ENCODE assay signal across 9 mouse cellular contexts in genomic region chr9:48972494-48972893, GRCm38 (mm10). TPM values are rescaled to one million over a fixed set of nuclear protein-coding genes. Genes with fewer than 3 reads are reported as not detected.
DNase-seq lines count a peak whose midpoint lies in the region; ATAC-seq lines count a peak whose summit lies in the region.
"Had no signal": no experiment of that assay in that cellular context is flagged by ENCODE, and none has a peak within 500 bp of the region (broad histone marks: within the 10 kb centered on the region; RNA-seq: fewer than 3 reads in every experiment).

No protein-coding gene starts in this region.

- no peak overlapping the region for H3K27ac ChIP-seq in hindbrain, embryonic 11.5 days (ENCODE audit: low read depth, low read length)
- H3K27ac ChIP-seq in hindbrain, embryonic 12.5 days = no peak overlapping the region
- H3K27ac ChIP-seq in forebrain, embryonic 14.5 days (ENCODE audit: low read depth, low read length) = no peak overlapping the region
- H3K27ac ChIP-seq: liver, embryonic 13.5 days had no signal

- no peaks in the 10 kb centered on the region for H3K27me3 ChIP-seq in hindbrain, embryonic 11.5 days (ENCODE audit: control insufficient read depth, insufficient read depth, low read length)
- H3K27me3 ChIP-seq in hindbrain, embryonic 12.5 days = no peaks in the 10 kb centered on the region
- H3K27me3 ChIP-seq in forebrain, embryonic 14.5 days (replicated peaks; ENCODE audit: control insufficient read depth, insufficient read depth, low read length) = no peaks in the 10 kb centered on the region
- H3K27me3 ChIP-seq: liver, embryonic 13.5 days had no signal

- H3K36me3 ChIP-seq in hindbrain, embryonic 11.5 days (ENCODE audit: control insufficient read depth, insufficient read depth, low read length) = no peaks in the 10 kb centered on the region
- no peaks in the 10 kb centered on the region for H3K36me3 ChIP-seq in hindbrain, embryonic 12.5 days
- H3K36me3 ChIP-seq in forebrain, embryonic 14.5 days (ENCODE audit: control insufficient read depth, insufficient read depth, low read length) = no peaks in the 10 kb centered on the region
- H3K36me3 ChIP-seq: liver, embryonic 13.5 days had no signal

- H3K9me3 ChIP-seq in hindbrain, embryonic 11.5 days (ENCODE audit: control insufficient read depth, low read length) = no peaks in the 10 kb centered on the region
- H3K9me3 ChIP-seq in hindbrain, embryonic 12.5 days (replicated peaks) = no peaks in the 10 kb centered on the region
- H3K9me3 ChIP-seq in forebrain, embryonic 14.5 days (replicated peaks; ENCODE audit: control insufficient read depth, low read length) = no peaks in the 10 kb centered on the region
- H3K9me3 ChIP-seq: liver, embryonic 13.5 days had no signal

- intact Hi-C loops in left cerebral cortex, postnatal 4 days (cut with DNase I) = loop anchor here (5.0 kb wide), 2 partner anchors 80 to 325 kb away; no protein-coding TSS in a partner anchor

- DNase-seq in hindbrain, embryonic 11.5 days (ENCODE audit: low spot score) = peak; percentile 80
- DNase-seq in CD4-positive, CD25-positive, alpha-beta regulatory T cell, adult 2 months (ENCODE audit: low read depth, low spot score) = peak; percentile 74
- DNase-seq in ZHBTc4 (ENCODE audit: low read depth, low spot score) = peak; percentile 58
- peak; percentile 86 for DNase-seq in forebrain, embryonic 14.5 days (ENCODE audit: low spot score)
- DNase-seq in left cerebral cortex, postnatal 4 days = peak; percentile 60
- DNase-seq in right cerebral cortex, postnatal 14 days = peak; percentile 67
- DNase-seq in natural killer cell, adult 2 months (ENCODE audit: low spot score in 2 of 2) = no peak
- DNase-seq: liver, embryonic 13.5 days had no signal

- H3K4me1 ChIP-seq in hindbrain, embryonic 11.5 days (replicated peaks; ENCODE audit: control insufficient read depth, insufficient read depth, low read length) = no peaks in the 10 kb centered on the region
- H3K4me1 ChIP-seq in hindbrain, embryonic 12.5 days = no peaks in the 10 kb centered on the region
- H3K4me1 ChIP-seq in forebrain, embryonic 14.5 days (ENCODE audit: control insufficient read depth, insufficient read depth, low read length) = no peaks in the 10 kb centered on the region
- H3K4me1 ChIP-seq: liver, embryonic 13.5 days had no signal

- H3K9ac ChIP-seq in hindbrain, embryonic 11.5 days (ENCODE audit: low read depth, low read length) = no peak overlapping the region
- no peak overlapping the region for H3K9ac ChIP-seq in hindbrain, embryonic 12.5 days
- H3K9ac ChIP-seq in forebrain, embryonic 14.5 days (ENCODE audit: low read length) = no peak overlapping the region
- H3K9ac ChIP-seq: liver, embryonic 13.5 days had no signal

- ATAC-seq in hindbrain, embryonic 11.5 days (ENCODE audit: low FRiP score) = no peak
- no peak for ATAC-seq in hindbrain, embryonic 12.5 days (ENCODE audit: low FRiP score)
- ATAC-seq in forebrain, embryonic 14.5 days = peak; percentile 52; the same call in 1 of the 2 replicates

- no peak overlapping the region for H3K4me3 ChIP-seq in hindbrain, embryonic 11.5 days (ENCODE audit: low read depth, low read length)
- H3K4me3 ChIP-seq in hindbrain, embryonic 12.5 days = no peak overlapping the region
- no peak overlapping the region for H3K4me3 ChIP-seq in forebrain, embryonic 14.5 days (ENCODE audit: low read depth, low read length)
- H3K4me3 ChIP-seq: liver, embryonic 13.5 days had no signal

- no peak overlapping the region for H3K4me2 ChIP-seq in hindbrain, embryonic 11.5 days (replicated peaks; ENCODE audit: low read depth, low read length)
- no peak overlapping the region for H3K4me2 ChIP-seq in hindbrain, embryonic 12.5 days (replicated peaks)
- H3K4me2 ChIP-seq in forebrain, embryonic 14.5 days (ENCODE audit: low read length) = no peak overlapping the region
- H3K4me2 ChIP-seq: liver, embryonic 13.5 days had no signal

- 30% methylated on average over 3 of the region's 3 CpGs for WGBS in hindbrain, embryonic 11.5 days
- 33% methylated on average over 3 of the region's 3 CpGs for WGBS in hindbrain, embryonic 12.5 days
- WGBS in forebrain, embryonic 14.5 days = 29% methylated on average over 3 of the region's 3 CpGs

RNA-seq across cellular contexts. Expression of gene Htr3b, which starts 7.7 kb away (rescaled TPM):
- polyA plus RNA-seq in hindbrain, embryonic 11.5 days (2014; fragmentation: Nextera tagmentation; extraction: Ambion mirVana) = 0.31 and 0.50 TPM in 2 replicates
- polyA plus RNA-seq in hindbrain, embryonic 12.5 days (2016; fragmentation: Nextera tagmentation; extraction: Ambion mirVana) = 0.22 TPM in 1 of 2 replicates, not detected in the other
- polyA plus RNA-seq in forebrain, embryonic 14.5 days (2014; fragmentation: Nextera tagmentation; extraction: Ambion mirVana) = not detected in 2 replicates
- total RNA-seq in left cerebral cortex, postnatal 4 days (2021) = not detected
- polyA plus RNA-seq: liver, embryonic 13.5 days had no signal

RNA-seq across cellular contexts. Expression of gene Usp28, which starts 12.7 kb away (rescaled TPM):
- 37.9 and 40.1 TPM in 2 replicates for polyA plus RNA-seq in hindbrain, embryonic 11.5 days (2014; fragmentation: Nextera tagmentation; extraction: Ambion mirVana)
- polyA plus RNA-seq in hindbrain, embryonic 12.5 days (2016; fragmentation: Nextera tagmentation; extraction: Ambion mirVana) = 45.0 and 47.3 TPM in 2 replicates
- 19.5 and 27.4 TPM in 2 replicates for polyA plus RNA-seq in forebrain, embryonic 14.5 days (2014; fragmentation: Nextera tagmentation; extraction: Ambion mirVana)
- 10 to 100 TPM; 39.3 to 45.1 TPM for total RNA-seq in left cerebral cortex, postnatal 4 days (2021)

Comparison
In these comparisons a context has a peak if more than half of its experiments do, and no peak if none do; other contexts are left out.
1. DNase-seq: peak in hindbrain, embryonic 11.5 days (single experiment), CD4-positive, CD25-positive, alpha-beta regulatory T cell, adult 2 months (single experiment), ZHBTc4 (single experiment), forebrain, embryonic 14.5 days (single experiment), left cerebral cortex, postnatal 4 days (single experiment) and right cerebral cortex, postnatal 14 days (single experiment); none in natural killer cell, adult 2 months (0 of 2).